Mouse (Mus musculus) frontal cortex, postnatal 25 days (tissue): Measurements from ENCODE around the gene Cbx7.

Experiments used
- DNase-seq, 2 experiments: peaks; one replicate each; pipeline ENCODE4 v3.0.0; 2022; ENCODE audit warnings: low spot score in 2 of 2

The Cbx7 gene

DNA sequence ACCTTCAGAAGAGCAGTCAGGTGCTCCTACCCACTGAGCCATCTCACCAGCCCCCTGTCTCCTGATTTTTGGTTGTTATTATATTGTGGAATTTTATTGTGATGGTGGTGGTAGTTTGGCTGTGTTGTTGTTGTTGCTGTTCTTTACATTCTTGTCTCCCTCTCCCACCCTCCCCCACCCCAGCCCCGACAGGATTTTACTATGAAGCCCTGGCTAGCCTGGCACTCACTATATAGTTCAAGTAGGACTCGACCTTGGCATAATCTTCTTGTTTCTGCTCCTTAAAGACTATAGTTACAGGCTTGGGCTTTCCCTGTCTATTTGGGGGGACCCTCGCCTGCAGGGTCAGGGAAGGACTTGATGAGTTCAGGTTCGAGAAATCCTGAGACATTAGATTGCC is 76.6 kb downstream of the Cbx7 start:
- DNase-seq: no peak

DNA sequence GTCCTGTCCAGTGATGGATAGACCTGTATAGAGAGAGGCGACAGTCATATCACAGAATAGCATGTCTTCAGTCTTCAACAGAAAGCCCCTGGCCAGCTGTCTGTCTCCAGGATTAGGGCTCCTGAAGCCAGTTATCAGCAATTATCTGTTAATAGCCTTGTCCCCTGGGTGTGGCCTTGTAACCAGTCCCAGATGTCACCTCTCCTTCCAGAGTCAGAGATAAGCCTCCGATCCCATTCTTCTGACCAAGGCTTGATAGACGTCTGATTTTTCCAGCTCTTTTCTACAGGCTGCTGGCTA is 77.1 kb downstream of the Cbx7 start:
- no peak for DNase-seq

DNA sequence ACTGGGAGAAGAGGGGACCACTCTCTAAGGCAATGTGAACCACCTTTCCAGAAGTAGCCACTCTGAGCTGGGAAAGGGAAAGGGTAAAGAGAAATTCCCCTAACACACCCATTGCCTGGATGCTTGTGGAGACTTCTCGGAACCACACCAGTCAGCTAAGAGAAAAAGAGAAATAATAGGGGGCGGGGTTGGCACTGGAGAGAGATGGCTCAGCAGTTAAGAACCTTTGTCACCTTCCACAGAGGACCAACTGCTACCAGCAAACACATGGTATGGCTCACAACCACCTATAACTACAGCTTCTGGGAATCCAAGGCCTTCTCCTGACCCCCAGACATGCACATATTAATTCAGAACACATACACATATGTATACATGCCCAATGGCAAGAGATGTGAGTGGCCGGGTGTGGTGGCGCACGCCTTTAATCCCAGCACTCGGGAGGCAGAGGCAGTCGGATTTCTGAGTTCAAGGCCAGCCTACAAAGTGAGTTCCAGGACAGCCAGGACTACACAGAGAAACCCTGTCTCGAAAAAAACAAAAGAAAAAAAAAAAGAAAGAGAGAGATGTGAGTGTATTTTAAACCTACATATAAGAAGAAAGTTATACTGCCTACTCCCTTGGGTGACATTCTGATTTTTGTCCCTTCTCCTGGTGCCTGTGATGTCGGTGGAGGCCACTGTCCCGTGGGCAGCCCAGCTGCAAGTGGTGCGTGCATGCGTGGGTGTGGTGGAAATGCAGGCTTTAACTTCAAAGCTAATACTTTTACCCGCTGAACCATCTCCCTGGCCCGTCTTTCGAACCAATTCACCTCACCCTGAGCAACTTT is 77.7 kb downstream of the Cbx7 start:
- DNase-seq: no peak

DNA sequence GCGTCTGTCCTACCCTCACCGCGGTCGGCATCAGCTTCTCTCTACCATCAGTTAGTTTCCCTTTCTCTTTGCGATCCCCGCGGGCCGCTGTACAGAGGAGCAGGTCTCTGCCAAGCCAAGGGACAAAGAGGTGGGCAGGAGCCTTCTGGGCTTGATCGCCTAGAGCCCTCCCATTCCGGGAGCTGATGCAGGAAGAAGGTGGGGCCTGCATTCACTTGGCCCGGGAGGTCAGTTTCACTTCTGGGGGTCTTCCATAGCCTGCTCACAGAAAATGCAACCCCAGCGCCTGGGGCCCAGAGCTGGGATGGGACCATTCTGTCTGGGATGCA is 78.7 kb downstream of the Cbx7 start:
- no peak for DNase-seq

DNA sequence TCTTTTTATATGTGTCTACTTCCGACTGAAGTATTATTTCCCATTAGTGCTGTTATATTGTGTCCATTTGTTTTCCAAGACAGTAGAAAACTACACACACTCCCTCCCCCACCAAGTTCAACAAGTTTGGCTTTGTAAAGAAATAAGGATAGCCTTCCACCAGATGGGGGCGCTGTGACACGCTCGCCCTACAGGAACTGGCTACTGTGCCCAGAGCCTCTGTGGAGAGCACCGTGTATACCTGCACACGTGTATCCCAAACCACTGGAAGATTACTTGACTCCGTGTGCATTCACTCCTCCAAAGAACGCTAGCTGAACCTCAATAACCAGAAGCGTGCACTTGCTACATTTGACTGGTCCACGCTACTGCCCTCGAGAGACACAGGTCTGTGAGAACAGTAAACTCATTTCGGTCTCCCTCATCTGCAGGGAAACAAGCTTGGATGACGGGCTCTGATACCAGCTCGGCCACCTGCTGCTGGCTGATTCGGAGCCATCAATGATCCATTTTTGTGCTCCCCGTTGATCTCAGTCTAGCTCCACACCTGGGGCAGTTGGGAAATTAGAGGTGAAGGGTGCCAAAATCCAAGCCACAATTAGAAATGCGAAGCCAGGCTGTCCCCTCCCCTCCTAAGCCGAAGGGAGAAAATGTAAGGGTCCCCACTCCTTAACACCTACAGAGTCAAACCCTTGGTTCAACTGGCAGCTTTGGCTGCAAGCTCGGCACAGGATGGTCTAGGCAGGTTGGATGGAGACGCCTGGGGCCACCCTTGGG is 79.3 kb downstream of the Cbx7 start, which contains the start of gene Apobec3:
Gene Apobec3 (plus strand): TSS at position 224 of the 777 bp plus-strand sequence.
- no peak for DNase-seq

DNA sequence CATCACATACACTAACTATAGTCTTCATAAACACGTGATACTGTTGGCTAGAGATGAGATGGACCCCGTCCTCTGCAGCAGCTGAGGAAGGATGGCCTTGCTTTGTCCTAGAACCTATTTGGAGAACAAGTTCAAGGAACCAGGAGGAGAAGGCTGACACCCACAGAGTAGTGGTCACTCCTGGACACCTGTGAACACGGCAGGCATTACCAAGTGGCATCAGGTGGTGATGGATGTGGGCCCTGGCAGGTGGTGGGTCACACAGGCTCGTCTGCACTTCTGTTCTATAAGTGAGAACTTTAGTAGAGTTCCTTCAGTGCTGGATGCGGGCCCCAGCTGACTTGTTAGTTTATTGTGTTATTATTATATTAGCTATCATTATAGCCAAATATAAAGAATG is 86.1 kb downstream of the Cbx7 start:
- DNase-seq: no peak

DNA sequence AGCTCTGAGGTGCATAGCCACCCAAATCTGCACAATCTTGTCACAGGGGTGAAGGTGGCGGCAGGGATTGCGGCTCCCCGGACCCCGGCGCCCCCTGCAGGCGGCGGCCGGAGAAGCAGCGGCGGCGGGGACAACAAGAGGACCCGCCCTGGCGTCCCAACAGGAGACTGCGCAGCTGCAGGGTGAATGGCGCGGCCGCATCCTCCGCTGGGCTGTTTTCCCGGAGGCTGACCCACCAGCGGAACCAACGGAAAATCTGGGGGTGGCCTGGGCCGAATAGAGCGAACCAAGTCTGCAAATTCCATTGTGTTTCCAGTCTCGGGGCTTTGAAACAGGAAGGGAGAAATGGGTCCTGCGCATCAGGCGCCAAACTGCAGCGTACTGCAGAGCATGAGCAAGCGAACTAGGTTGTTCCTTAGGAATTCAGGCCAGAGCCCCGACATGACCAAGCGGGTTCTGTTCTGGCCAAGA is 87.5 kb downstream of the Cbx7 start:
- peak; percentile 94 to 95 for DNase-seq

DNA sequence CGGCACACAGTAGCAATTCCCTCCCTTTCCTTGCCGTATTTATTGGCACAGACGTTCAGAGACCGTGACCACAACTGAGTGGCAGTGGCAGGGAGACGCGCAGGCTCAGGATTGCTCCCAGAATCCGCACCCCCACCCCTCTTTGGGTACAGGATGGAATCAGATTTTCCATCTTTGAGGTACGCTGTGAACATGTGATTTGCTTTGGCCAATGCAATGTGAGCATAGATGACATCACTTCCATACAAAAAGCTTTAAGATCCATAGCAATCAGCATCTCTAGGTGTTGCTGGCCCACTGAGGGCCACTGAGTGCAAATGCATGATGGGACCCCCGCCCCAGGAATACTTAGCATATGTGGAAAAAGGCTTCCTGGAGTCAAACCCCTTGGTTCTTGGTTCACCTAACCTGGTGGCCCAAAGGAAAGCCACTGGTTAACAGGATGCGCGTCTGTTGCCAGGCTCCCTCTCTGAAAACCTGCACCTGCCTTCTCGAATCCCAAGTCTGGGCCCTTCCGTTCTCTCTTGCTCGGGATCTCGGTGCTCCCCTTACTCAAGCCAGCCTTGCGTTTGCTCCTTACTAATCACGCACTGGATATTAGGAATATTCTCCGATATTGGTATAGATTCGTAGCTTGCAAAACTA is 88.2 kb downstream of the Cbx7 start:
- peak; percentile 33 to 39 for DNase-seq

DNA sequence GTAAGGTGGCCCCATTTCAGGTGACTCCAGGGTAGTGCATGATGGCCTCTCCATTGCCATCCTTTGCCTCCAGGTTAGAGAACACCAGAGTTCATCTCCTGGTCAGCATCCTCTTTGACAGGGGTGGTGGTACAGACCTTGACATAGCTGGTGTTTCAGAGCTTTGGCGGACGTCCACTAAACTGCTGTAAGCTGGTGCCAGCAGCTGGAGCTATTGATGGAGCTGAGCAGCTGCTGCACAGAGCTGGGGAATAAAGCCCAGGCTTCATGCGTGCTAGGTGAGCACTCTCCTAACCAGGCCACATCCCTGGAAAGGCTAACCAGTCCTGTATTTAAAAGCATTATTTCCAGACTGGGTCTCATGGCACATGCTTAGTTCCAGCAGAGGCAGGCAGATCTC is 90.4 kb downstream of the Cbx7 start:
- DNase-seq: no peak

DNA sequence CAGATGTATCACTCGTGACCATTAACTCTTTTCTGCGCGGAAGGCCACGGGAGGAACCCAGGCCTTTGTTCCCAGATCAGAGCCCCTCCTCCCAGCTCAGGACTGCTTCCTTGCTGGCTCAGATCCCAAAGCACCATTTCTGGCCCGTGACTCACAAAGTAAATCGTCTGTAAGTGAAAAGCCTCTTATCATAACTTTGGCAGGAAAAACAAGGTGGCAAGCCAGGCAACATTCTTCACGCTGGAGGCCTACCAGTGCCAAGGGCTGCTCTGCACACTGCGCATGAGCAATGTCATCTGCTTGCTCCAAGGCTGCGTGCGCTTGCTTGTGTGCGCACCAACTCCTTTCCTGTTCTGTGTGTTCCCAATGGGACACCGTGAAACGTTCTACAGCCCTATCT is 91.6 kb downstream of the Cbx7 start:
- DNase-seq: peak; percentile 31 to 44

DNA sequence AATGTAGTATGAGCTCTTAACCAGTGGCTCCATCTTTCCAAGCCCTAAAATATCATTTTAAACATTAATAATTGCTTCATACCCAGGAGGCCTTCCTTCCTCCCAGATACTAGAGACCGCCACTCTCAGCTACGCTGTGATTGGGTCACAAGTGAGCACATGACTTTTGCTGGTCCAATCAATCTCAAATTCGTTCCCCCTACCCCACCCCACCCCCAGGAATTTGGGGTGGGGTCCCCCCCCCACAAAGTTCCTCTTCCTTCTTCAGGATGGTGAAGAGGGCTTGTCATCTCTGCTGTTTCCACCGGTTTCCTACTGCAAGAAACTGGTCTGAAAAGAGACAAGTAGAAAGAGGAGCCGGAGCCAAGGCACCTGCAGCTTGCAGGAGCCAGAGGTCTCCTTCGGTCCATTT is 92.2 kb downstream of the Cbx7 start:
- no peak for DNase-seq

DNA sequence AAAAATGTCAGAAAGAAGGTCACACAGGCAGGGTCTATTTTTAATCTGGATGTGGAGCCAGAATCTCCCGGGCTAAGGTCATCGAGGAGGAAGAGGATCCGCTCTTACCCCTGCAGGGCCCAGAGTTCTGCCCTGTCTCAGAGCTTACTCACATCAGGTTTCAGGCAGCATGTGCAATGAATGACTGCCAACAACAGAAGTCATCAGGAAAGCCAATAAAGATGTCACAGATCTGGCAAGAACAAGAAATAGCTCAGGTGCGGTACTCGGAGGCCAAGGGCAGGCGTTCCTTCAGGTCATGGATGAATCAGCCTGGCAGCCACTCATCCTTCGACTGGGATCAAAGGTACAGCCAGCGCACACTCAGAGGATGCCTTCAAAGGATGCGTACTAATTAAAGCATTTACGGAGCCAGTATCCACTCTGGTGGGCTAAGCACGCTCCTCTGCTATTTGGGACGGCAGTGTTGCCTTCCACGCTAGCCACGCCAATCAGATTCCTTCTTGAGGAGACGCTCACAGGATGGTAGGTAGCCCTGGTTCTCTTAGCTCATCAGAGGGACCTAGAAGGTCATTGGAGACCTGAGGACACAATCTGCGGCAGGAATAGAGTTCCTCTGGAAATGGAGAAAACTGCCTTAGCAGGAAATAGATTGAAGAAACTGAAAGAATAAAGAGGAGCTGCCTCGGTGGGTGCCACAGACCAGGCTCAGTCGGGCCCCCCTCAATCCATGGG is 95.5 kb downstream of the Cbx7 start:
- no peak for DNase-seq

DNA sequence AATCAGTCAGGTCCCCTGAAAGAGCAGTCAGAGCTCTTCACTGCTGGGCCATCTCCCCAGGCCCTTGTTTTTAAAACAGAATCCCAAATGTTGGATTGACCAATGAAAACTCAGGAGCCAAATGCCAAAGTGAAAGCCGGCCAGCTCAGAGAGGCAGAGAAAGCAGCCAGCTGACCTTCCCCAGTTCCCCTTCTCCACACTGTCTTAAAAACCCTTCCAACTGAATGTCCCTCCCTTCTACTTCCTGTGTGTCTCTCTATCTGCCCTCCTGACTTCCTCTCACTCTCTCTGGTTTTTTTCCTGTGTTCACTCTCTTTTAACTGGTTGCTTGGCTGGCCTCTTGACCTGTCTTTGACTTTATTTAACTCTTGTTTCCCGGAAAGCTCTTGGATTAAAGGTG is 96.9 kb downstream of the Cbx7 start:
- DNase-seq: no peak

DNA sequence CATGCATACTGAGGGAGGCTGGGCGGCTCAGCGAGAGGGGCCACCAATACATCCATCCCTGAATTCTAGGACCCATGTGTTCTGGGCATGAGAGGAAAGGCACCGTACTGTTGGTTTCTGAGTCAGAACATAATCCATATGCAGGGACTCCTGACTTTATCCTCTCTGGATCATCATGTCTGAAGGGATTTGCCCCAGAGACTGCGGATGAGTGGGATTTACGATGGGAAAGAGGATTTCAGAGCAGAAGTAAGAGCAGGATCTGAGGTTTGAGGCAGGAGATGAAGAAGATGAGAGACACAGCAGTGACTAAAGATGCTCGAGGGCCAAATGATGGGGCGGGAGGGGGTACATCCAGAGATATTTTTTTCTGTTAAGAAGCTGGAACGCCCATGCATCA is 97.4 kb downstream of the Cbx7 start:
- DNase-seq: no peak

DNA sequence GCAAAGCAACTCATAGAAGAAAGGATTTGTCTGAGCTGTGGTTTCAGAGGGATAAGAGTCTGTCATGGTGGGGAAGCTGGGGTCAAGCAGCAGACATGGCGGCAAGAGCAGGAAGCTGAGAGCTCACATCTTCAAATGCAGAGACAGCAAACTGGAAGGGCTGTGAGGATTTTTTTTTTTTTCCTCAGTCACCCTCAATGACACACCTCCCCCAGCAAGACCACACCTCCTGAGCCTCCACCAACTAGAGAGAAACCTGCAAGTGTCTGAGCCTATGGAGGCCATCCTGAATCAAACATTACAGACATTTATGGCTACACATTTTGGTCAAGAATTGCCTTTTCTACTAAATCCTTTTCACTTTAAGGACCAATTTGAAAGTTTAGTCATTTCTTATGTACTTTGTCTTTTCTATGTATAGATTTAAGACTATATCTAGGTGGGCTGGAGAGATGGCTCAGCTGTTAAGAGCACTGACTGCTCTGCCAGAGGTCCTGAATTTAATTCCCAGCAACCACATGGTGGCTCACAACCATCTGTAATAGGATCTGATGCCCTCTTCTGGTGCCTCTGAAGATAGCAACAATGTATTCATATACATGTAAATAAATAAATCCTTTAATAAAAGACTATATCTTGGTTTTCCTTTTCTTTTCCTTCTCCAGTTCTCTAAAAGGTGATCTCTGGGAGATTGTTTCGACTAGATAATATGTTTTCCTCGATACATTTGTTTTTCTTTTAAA is 103.5 kb downstream of the Cbx7 start:
- no peak for DNase-seq
